Mouse (Mus musculus): Measurements from ENCODE around the gene Cd44. TPM values are rescaled to one million over a fixed set of nuclear protein-coding genes. Genes with fewer than 3 reads are reported as not detected.

Cd44 gene
- polyA plus RNA-seq, 1 experiment from 2014 or later, result 12.5 TPM

DNA sequence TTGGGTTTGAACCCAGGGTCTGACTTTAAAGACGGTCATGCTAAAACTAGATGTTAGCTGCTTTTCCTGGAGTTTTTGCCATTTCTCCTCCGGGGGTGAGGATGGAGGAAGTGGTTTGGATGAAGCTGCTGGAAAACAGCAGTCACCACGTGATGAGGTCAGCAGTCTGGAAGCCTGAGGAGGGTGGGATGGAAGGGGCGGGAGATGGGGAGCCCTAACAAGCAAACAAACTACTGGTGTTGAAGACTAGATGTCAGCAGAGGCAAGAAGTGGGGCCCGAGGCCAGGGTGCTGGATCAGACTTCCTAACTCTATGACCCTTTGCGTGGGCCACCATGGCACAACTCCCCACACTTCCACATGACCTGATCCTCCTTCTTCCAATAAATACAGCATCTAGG, 96.2 kb downstream of the Cd44 start:
- Histone ChIP-seq H3K9me3 (ENCODE audit: control insufficient read depth, low read length) (no peaks in the 10 kb centered on the region), H3K27ac (ENCODE audit: low read length) (no peak overlapping the region), H3K4me1 (ENCODE audit: control insufficient read depth, insufficient read depth, low read length) (no peaks in the 10 kb centered on the region), H3K4me2 (ENCODE audit: low read depth, low read length) (no peak overlapping the region), H3K9ac (ENCODE audit: low read depth, low read length) (no peak overlapping the region), H3K27me3 (replicated peaks; ENCODE audit: control insufficient read depth, insufficient read depth, low read length) (no peaks in the 10 kb centered on the region), H3K4me3 (ENCODE audit: low read length) (no peak overlapping the region), H3K36me3 (ENCODE audit: control insufficient read depth, insufficient read depth, low read length) (no peaks in the 10 kb centered on the region)
- WGBS, result 81% methylated on average over 6 of the region's 6 CpGs
- ATAC-seq, result no peak

DNA sequence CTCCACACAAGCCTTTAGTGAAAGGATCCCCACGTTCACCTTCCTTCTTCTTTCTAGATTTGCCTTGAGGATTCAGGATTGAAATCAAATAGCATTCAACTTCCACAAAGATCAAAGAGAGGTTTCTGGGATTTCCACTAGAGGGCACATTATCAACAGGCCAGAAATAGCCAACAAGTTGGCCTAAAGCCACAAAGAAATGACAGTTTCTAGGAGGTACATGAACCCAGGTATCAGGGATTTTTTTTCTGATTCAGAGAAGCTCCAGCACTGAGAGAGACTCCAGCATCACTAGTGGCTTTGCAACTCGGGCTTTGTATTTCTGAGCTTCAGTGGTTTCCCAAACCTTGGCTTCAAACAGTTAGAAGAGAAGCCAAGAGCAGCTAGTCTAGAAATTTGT, 97.4 kb downstream of the Cd44 start:
- Histone ChIP-seq H3K27ac (ENCODE audit: low read length) (no peak overlapping the region), H3K9ac (ENCODE audit: low read depth, low read length) (no peak overlapping the region), H3K27me3 (replicated peaks; ENCODE audit: control insufficient read depth, insufficient read depth, low read length) (no peaks in the 10 kb centered on the region), H3K4me2 (ENCODE audit: low read depth, low read length) (no peak overlapping the region), H3K9me3 (ENCODE audit: control insufficient read depth, low read length) (no peaks in the 10 kb centered on the region), H3K4me1 (ENCODE audit: control insufficient read depth, insufficient read depth, low read length) (no peaks in the 10 kb centered on the region), H3K36me3 (ENCODE audit: control insufficient read depth, insufficient read depth, low read length) (no peaks in the 10 kb centered on the region), H3K4me3 (ENCODE audit: low read length) (no peak overlapping the region)
- no peak for ATAC-seq
- 32% methylated on average over 2 of the region's 2 CpGs for WGBS

- Histone ChIP-seq H3K9me3 (ENCODE audit: control insufficient read depth, low read length) (no peaks in the 10 kb centered on the region), H3K27ac (ENCODE audit: low read length) (no peak overlapping the region), H3K4me2 (ENCODE audit: low read depth, low read length) (no peak overlapping the region), H3K36me3 (ENCODE audit: control insufficient read depth, insufficient read depth, low read length) (no peaks in the 10 kb centered on the region), H3K4me3 (ENCODE audit: low read length) (no peak overlapping the region), H3K9ac (ENCODE audit: low read depth, low read length) (no peak overlapping the region), H3K4me1 (ENCODE audit: control insufficient read depth, insufficient read depth, low read length) (no peaks in the 10 kb centered on the region), H3K27me3 (replicated peaks; ENCODE audit: control insufficient read depth, insufficient read depth, low read length) (no peaks in the 10 kb centered on the region)
- no peak for ATAC-seq
- 79% methylated on average over 1 of the region's 1 CpGs for WGBS
Observed at GRCm38 (mm10) chr2:102801899-102802298, 99.6 kb downstream of the Cd44 start.

- WGBS, result 67% methylated on average over 2 of the region's 2 CpGs
- no peak overlapping the region for H3K27ac ChIP-seq (ENCODE audit: low read length)
Observed at GRCm38 (mm10) chr2:102798149-102798548, 103.3 kb downstream of the Cd44 start.

GRCm38 (mm10) chr2:102795034-102795433, 106.4 kb downstream of the Cd44 start:
- ATAC-seq, result no peak
- H3K4me2 ChIP-seq (ENCODE audit: low read depth, low read length), result no peak overlapping the region
- no peaks in the 10 kb centered on the region for H3K27me3 ChIP-seq (replicated peaks; ENCODE audit: control insufficient read depth, insufficient read depth, low read length)
- H3K9ac ChIP-seq (ENCODE audit: low read depth, low read length), result no peak overlapping the region
- no peaks in the 10 kb centered on the region for H3K9me3 ChIP-seq (ENCODE audit: control insufficient read depth, low read length)
- no peaks in the 10 kb centered on the region for H3K4me1 ChIP-seq (ENCODE audit: control insufficient read depth, insufficient read depth, low read length)
- no peak overlapping the region for H3K27ac ChIP-seq (ENCODE audit: low read length)
- no peak overlapping the region for H3K4me3 ChIP-seq (ENCODE audit: low read length)
- 91% methylated on average over 3 of the region's 3 CpGs for WGBS
- H3K36me3 ChIP-seq (ENCODE audit: control insufficient read depth, insufficient read depth, low read length), result no peaks in the 10 kb centered on the region

More at GRCm38 (mm10) chr2:102798149-102798548, 103.3 kb downstream of the Cd44 start:
- Histone ChIP-seq H3K4me1 (ENCODE audit: control insufficient read depth, insufficient read depth, low read length) (no peaks in the 10 kb centered on the region), H3K36me3 (ENCODE audit: control insufficient read depth, insufficient read depth, low read length) (no peaks in the 10 kb centered on the region), H3K9me3 (ENCODE audit: control insufficient read depth, low read length) (no peaks in the 10 kb centered on the region), H3K4me3 (ENCODE audit: low read length) (no peak overlapping the region), H3K27me3 (replicated peaks; ENCODE audit: control insufficient read depth, insufficient read depth, low read length) (no peaks in the 10 kb centered on the region), H3K9ac (ENCODE audit: low read depth, low read length) (no peak overlapping the region), H3K4me2 (ENCODE audit: low read depth, low read length) (no peak overlapping the region)
- ATAC-seq, result no peak

GRCm38 (mm10) chr2:102792804-102793203, 108.7 kb downstream of the Cd44 start:
- H3K4me1 ChIP-seq (ENCODE audit: control insufficient read depth, insufficient read depth, low read length), result no peaks in the 10 kb centered on the region
- no peak for ATAC-seq
- no peaks in the 10 kb centered on the region for H3K9me3 ChIP-seq (ENCODE audit: control insufficient read depth, low read length)
- WGBS, result 88% methylated on average over 6 of the region's 6 CpGs
- no peak overlapping the region for H3K4me2 ChIP-seq (ENCODE audit: low read depth, low read length)
- H3K36me3 ChIP-seq (ENCODE audit: control insufficient read depth, insufficient read depth, low read length), result no peaks in the 10 kb centered on the region
- H3K27me3 ChIP-seq (replicated peaks; ENCODE audit: control insufficient read depth, insufficient read depth, low read length), result no peaks in the 10 kb centered on the region
- no peak overlapping the region for H3K27ac ChIP-seq (ENCODE audit: low read length)
- H3K4me3 ChIP-seq (ENCODE audit: low read length), result no peak overlapping the region
- no peak overlapping the region for H3K9ac ChIP-seq (ENCODE audit: low read depth, low read length)

DNA sequence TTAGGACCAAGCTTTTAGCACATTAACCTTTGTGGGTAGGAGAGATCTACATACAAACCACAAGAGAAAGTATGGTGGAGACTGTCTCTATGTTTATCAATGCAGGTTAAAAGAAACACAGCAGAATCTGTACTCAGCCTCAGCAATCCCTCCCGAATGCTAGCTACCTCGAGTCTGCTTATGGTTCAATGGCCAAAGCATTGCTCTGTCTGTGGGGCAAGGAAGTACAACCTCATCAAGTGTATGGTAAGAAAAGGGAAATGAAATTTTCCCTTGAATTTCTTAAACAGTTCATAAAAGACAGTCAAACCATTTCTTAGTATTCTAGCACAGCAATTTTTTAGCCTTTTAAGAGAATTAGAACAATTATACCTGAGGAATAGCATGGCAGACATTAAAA, 109.8 kb downstream of the Cd44 start:
- Histone ChIP-seq H3K27ac (ENCODE audit: low read length) (no peak overlapping the region), H3K4me1 (ENCODE audit: control insufficient read depth, insufficient read depth, low read length) (no peaks in the 10 kb centered on the region), H3K9ac (ENCODE audit: low read depth, low read length) (no peak overlapping the region), H3K9me3 (ENCODE audit: control insufficient read depth, low read length) (no peaks in the 10 kb centered on the region), H3K4me2 (ENCODE audit: low read depth, low read length) (no peak overlapping the region), H3K27me3 (replicated peaks; ENCODE audit: control insufficient read depth, insufficient read depth, low read length) (no peaks in the 10 kb centered on the region), H3K36me3 (ENCODE audit: control insufficient read depth, insufficient read depth, low read length) (no peaks in the 10 kb centered on the region), H3K4me3 (ENCODE audit: low read length) (no peak overlapping the region)
- no peak for ATAC-seq
- 76% methylated on average over 2 of the region's 2 CpGs for WGBS

GRCm38 (mm10) chr2:102785696-102786095, 115.8 kb downstream of the Cd44 start:
- H3K4me2 ChIP-seq (ENCODE audit: low read depth, low read length), result no peak overlapping the region
- no peak overlapping the region for H3K9ac ChIP-seq (ENCODE audit: low read depth, low read length)
- no peaks in the 10 kb centered on the region for H3K9me3 ChIP-seq (ENCODE audit: control insufficient read depth, low read length)
- WGBS, result 54% methylated on average over 4 of the region's 4 CpGs
- H3K27ac ChIP-seq (ENCODE audit: low read length), result no peak overlapping the region
- no peak overlapping the region for H3K4me3 ChIP-seq (ENCODE audit: low read length)
- H3K4me1 ChIP-seq (ENCODE audit: control insufficient read depth, insufficient read depth, low read length), result no peaks in the 10 kb centered on the region
- no peak for ATAC-seq
- H3K36me3 ChIP-seq (ENCODE audit: control insufficient read depth, insufficient read depth, low read length), result no peaks in the 10 kb centered on the region
- H3K27me3 ChIP-seq (replicated peaks; ENCODE audit: control insufficient read depth, insufficient read depth, low read length), result no peaks in the 10 kb centered on the region

DNA sequence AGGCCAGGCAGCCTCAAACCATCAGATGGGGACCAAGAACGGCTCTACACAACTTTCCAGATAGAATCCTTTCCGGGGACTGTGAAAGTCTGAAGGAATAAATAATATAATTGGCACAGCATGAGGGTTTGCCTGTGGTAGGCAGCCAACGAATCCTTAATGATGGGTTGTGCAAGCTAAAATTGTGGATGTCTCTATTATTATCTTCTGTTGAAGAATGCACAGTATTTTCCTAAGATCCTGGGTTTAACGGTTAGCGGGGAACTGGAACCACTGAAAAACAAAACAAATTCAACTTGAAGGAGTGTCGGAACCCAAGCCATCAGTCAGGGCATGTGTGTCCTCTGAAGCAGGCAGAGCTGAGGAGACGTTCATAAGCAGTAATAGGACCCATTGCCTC, 118.7 kb downstream of the Cd44 start:
- no peak overlapping the region for H3K4me2 ChIP-seq (ENCODE audit: low read depth, low read length)
- H3K4me1 ChIP-seq (ENCODE audit: control insufficient read depth, insufficient read depth, low read length), result no peaks in the 10 kb centered on the region
- no peak overlapping the region for H3K27ac ChIP-seq (ENCODE audit: low read length)
- WGBS, result 79% methylated on average over 7 of the region's 7 CpGs
- H3K36me3 ChIP-seq (ENCODE audit: control insufficient read depth, insufficient read depth, low read length), result no peaks in the 10 kb centered on the region
- no peak overlapping the region for H3K9ac ChIP-seq (ENCODE audit: low read depth, low read length)
- H3K27me3 ChIP-seq (replicated peaks; ENCODE audit: control insufficient read depth, insufficient read depth, low read length), result no peaks in the 10 kb centered on the region
- no peak for ATAC-seq
- no peaks in the 10 kb centered on the region for H3K9me3 ChIP-seq (ENCODE audit: control insufficient read depth, low read length)
- no peak overlapping the region for H3K4me3 ChIP-seq (ENCODE audit: low read length)

DNA sequence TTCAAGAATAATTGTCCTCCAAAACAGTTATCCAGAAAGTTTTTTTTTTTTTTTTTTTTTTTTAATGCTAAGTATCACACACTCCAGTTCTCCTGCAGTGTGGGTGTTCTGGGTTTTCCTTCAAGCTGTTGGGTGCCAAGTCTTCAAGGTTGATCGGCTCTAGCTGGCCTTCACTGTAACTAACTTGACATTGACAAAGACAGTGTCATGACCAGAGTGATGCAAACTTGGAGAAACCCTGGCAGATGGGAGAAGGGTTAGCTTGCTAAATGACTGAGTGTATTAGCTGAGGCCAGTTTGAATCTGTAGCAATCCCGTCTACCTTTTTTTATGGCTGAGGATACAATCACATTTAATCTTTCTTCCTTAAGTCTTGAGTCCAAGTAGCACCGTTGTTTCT, 123.3 kb downstream of the Cd44 start:
- H3K27me3 ChIP-seq (replicated peaks; ENCODE audit: control insufficient read depth, insufficient read depth, low read length), result no peaks in the 10 kb centered on the region
- H3K36me3 ChIP-seq (ENCODE audit: control insufficient read depth, insufficient read depth, low read length), result no peaks in the 10 kb centered on the region
- H3K27ac ChIP-seq (ENCODE audit: low read length), result no peak overlapping the region
- H3K9ac ChIP-seq (ENCODE audit: low read depth, low read length), result no peak overlapping the region
- no peak for ATAC-seq
- H3K4me2 ChIP-seq (ENCODE audit: low read depth, low read length), result no peak overlapping the region
- 91% methylated on average over 3 of the region's 3 CpGs for WGBS
- no peaks in the 10 kb centered on the region for H3K4me1 ChIP-seq (ENCODE audit: control insufficient read depth, insufficient read depth, low read length)
- no peaks in the 10 kb centered on the region for H3K9me3 ChIP-seq (ENCODE audit: control insufficient read depth, low read length)
- H3K4me3 ChIP-seq (ENCODE audit: low read length), result no peak overlapping the region

Data from intestine, embryonic 16.5 days (tissue).